Mouse (Mus musculus): Measurements from ENCODE around the gene Fam90a1b. TPM values are rescaled to one million over a fixed set of nuclear protein-coding genes. Genes with fewer than 3 reads are reported as not detected.
A peak's percentile ranks its signal among the peaks of the same experiment; 100 is the strongest.
"Not testable (repeated sequence)": the region's sequence is repeated elsewhere in the genome, so short reads cannot be mapped to it uniquely, and the experiment has no call there.

Fam90a1b gene
- polyA plus RNA-seq (2016; fragmentation: Nextera tagmentation; extraction: Ambion mirVana), result 0.15 TPM in 1 of 2 replicates, not detected in the other

DNA sequence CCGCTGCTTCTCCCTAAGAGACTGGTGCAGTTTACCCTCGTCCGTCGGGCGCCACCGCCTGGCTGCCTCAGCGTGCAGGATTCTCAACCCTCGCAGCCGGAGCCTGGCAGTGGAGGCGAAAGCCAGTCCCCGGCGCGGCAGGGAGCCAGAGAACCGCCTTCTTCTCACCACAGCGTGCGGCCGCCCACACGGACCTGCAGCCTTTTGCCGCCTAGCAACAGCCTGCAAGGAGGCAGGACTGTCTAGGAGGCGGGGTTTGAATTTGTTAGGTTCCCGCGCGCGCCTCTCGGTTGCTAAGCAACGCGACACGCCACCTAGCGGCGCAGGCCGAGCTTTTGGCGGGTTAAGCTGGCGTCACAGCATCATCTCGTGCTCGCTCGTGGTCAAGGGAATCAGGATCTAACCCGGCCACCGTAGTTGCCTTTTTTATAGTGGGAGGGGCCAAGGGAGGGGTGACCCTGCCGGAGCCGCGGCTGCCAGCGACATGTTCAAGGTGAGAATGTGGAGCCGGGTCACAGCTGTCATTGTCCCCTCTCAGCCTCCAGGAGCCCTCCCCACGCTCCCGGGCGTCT lies at the start of gene Fam90a1b, which contains the start of gene Apoo:
Gene Fam90a1b, minus strand, starts transcription at position 108 of the 572 bp plus-strand sequence.
Gene Apoo, plus strand, starts transcription at position 448 of the 572 bp plus-strand sequence.
- Histone ChIP-seq H3K9me3 (no peaks in the 10 kb centered on the region), H3K36me3 (no peaks in the 10 kb centered on the region), H3K4me1 (no peaks in the 10 kb centered on the region), H3K27me3 (peaks cover 51% of the 10 kb centered on the region), H3K4me3 (peak within 1 kb of the TSS; percentile 52), H3K4me2 (replicated peaks) (peak within 1 kb of the TSS; percentile 49), H3K9ac (peak within 1 kb of the TSS; percentile 36), H3K27ac (peak within 1 kb of the TSS; percentile 60; the same call in 1 of the 2 replicates)
- WGBS, result 18% methylated on average over 46 of the region's 46 CpGs
- peak; percentile 99 for ATAC-seq (ENCODE audit: insufficient number of reproducible peaks, insufficient read depth, low FRiP score, low TSS enrichment)

DNA sequence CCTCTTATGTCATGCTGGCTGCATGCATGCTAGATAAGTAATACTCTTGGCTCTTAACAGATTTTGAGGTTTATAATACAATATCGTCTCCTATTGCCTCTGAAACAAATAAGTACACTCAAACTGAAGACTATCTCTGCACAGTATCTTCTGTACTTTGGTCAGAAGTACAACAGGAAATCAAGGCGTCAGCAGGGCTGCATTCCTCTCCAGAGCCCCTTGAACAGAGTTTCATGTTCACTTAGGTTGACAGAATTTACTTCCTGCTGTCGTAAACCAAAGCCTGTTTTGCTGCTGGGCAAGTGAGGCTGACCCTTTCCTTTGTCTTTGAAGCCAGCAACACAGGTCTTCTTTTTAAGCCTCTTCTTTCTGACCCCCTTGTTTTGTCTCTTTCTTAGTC lies 42.4 kb upstream of the Fam90a1b start:
- H3K4me2 ChIP-seq (replicated peaks), result no peak overlapping the region
- no peaks in the 10 kb centered on the region for H3K27me3 ChIP-seq
- ATAC-seq (ENCODE audit: insufficient number of reproducible peaks, insufficient read depth, low FRiP score, low TSS enrichment), result no peak
- H3K4me1 ChIP-seq, result no peaks in the 10 kb centered on the region
- 48% methylated on average over 3 of the region's 3 CpGs for WGBS
- H3K36me3 ChIP-seq, result no peaks in the 10 kb centered on the region
- no peak overlapping the region for H3K4me3 ChIP-seq
- H3K9me3 ChIP-seq, result no peaks in the 10 kb centered on the region
- no peak overlapping the region for H3K27ac ChIP-seq
- H3K9ac ChIP-seq, result no peak overlapping the region

DNA sequence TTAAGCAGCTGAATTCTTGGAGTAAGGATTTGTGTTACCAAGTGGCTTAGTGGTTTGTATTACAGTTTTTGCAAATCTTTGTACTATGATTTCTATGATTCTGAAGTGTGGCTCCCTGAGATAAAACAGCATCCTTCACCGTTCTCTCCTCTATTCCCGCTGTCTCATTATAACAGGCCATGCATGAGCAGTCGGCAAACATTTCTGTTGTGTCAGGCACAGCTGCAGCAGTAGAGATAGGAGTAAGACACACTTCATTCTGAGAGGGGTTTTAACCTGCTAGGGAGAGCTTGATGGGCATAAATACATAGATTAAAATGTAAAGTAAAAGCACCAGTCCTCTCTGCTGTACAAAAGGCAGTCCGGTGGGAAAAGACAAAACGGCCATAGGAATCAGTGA lies 12.2 kb upstream of the Fam90a1b start:
- no peak for ATAC-seq (ENCODE audit: insufficient number of reproducible peaks, insufficient read depth, low FRiP score, low TSS enrichment)
- Histone ChIP-seq H3K9ac (no peak overlapping the region), H3K4me2 (replicated peaks) (no peak overlapping the region), H3K4me3 (no peak overlapping the region), H3K27me3 (peaks cover 16% of the 10 kb centered on the region; the same call in 1 of the 2 replicates), H3K27ac (no peak overlapping the region), H3K9me3 (no peaks in the 10 kb centered on the region), H3K4me1 (no peaks in the 10 kb centered on the region), H3K36me3 (peaks cover 5% of the 10 kb centered on the region; the same call in 1 of the 2 replicates)
- WGBS, result 85% methylated on average over 5 of the region's 5 CpGs

DNA sequence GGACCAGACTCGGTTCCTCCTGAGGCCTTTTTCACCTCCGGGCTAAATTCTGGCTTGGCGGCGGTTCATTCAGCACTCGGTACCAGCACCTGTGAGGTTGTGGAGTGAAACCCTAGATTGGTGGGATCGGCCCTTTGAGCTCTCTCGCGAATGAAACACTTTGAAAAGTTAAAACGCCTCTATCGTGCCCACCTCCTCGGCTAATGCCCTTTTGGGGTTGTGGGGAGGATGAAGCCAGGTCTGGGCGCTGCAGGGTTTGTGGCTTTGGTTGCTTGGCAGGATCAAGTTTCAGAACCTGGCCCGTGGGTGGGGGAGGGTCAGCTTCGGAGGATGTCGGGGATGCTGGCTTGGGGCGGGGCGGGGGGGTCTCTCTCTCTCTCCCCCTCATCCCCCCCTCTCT lies 671 bp upstream of the Fam90a1b start:
- H3K4me2 ChIP-seq (replicated peaks), result peak overlapping the region; percentile 49
- peak; percentile 44 for ATAC-seq (ENCODE audit: insufficient number of reproducible peaks, insufficient read depth, low FRiP score, low TSS enrichment)
- H3K9me3 ChIP-seq, result no peaks in the 10 kb centered on the region
- peaks cover 48% of the 10 kb centered on the region for H3K27me3 ChIP-seq
- no peaks in the 10 kb centered on the region for H3K36me3 ChIP-seq
- peak overlapping the region; percentile 52 for H3K4me3 ChIP-seq
- H3K27ac ChIP-seq, result peak overlapping the region; percentile 60; the same call in 1 of the 2 replicates
- WGBS, result 16% methylated on average over 17 of the region's 17 CpGs
- no peaks in the 10 kb centered on the region for H3K4me1 ChIP-seq
- peak overlapping the region; percentile 36 for H3K9ac ChIP-seq

DNA sequence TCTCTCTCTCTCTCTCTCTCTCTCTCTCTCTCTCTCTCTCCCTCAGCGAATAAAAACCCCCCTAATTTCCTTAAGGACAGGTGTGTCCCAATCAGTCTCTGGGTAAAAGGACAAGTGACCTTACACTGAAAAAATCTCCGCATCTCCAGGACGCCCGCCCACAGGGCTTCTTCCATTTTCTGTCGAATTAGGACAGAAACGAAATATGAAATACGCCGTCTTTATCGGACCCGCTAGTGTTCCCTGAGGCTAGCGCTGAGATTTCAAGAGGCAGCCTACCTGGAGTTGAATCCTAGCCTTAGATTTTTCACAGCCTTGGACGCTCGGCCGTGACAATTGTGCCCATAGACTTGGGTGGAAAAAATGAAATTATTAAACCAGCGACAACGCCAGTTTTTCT lies 548 bp downstream of the Fam90a1b start:
- H3K4me1 ChIP-seq, result no peaks in the 10 kb centered on the region
- peak overlapping the region; percentile 52 for H3K4me3 ChIP-seq
- H3K9ac ChIP-seq, result no peak overlapping the region
- peak overlapping the region; percentile 42 for H3K4me2 ChIP-seq (replicated peaks)
- no peaks in the 10 kb centered on the region for H3K9me3 ChIP-seq
- no peak for ATAC-seq (ENCODE audit: insufficient number of reproducible peaks, insufficient read depth, low FRiP score, low TSS enrichment)
- H3K36me3 ChIP-seq, result no peaks in the 10 kb centered on the region
- H3K27ac ChIP-seq, result no peak overlapping the region
- WGBS, result 22% methylated on average over 16 of the region's 16 CpGs
- H3K27me3 ChIP-seq, result peaks cover 52% of the 10 kb centered on the region

DNA sequence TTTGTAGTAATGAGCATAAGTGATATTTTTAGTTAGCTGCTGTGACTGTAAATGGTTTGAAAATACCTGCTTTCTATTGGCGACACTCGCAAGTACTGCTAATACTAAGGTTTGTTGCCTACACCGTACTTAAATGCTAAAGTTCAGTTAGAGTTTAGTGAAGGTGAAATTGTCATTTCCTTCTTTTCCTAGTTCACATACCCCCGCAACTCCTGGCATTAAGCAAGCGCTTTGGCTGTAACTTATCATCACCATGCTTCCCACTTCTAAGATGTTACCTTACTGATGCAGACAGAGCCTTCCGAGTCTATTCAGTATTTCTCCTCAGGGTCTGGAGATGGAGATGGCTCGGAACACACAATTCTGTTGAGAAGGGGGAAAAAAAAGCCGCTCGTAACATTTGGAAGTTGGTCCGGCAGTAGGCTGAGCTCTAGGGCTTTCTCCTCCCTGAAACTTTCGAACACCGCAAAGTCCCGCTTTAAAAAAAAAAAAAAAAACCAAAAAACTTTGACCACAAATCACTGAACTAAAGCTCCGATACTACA lies 1.1 kb downstream of the Fam90a1b start:
- H3K9ac ChIP-seq, result no peak overlapping the region
- no peaks in the 10 kb centered on the region for H3K4me1 ChIP-seq
- WGBS, result 27% methylated on average over 14 of the region's 14 CpGs
- no peak for ATAC-seq (ENCODE audit: insufficient number of reproducible peaks, insufficient read depth, low FRiP score, low TSS enrichment)
- H3K36me3 ChIP-seq, result no peaks in the 10 kb centered on the region
- H3K27me3 ChIP-seq, result peaks cover 55% of the 10 kb centered on the region
- no peaks in the 10 kb centered on the region for H3K9me3 ChIP-seq
- peak overlapping the region; percentile 52 for H3K4me3 ChIP-seq
- H3K27ac ChIP-seq, result no peak overlapping the region
- peak overlapping the region; percentile 42 for H3K4me2 ChIP-seq (replicated peaks)

DNA sequence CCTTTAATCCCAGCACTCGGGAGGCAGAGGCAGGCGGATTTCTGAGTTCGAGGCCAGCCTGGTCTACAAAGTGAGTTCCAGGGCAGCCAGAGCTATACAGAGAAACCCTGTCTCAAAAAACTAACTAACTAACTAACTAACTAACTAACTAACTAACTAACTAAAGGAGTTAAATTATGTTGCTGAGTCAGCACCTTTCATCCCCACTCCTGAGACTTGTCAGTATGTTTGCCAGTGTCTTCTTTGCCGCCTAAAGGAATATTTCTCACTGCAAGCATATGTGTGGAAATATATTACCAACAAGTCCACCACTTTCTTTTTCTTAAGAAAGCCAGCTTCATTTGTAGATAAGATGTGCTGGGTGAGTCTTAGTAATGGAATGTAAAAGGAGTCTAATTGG lies 22.9 kb downstream of the Fam90a1b start:
- ATAC-seq (ENCODE audit: insufficient number of reproducible peaks, insufficient read depth, low FRiP score, low TSS enrichment); H3K4me1 ChIP-seq; H3K9me3 ChIP-seq; H3K4me3 ChIP-seq; H3K4me2 ChIP-seq (replicated peaks); H3K27ac ChIP-seq; H3K36me3 ChIP-seq; H3K9ac ChIP-seq: not testable (repeated sequence)
- WGBS, result 90% methylated on average over 4 of the region's 4 CpGs
- peaks cover 13% of the 10 kb centered on the region for H3K27me3 ChIP-seq

DNA sequence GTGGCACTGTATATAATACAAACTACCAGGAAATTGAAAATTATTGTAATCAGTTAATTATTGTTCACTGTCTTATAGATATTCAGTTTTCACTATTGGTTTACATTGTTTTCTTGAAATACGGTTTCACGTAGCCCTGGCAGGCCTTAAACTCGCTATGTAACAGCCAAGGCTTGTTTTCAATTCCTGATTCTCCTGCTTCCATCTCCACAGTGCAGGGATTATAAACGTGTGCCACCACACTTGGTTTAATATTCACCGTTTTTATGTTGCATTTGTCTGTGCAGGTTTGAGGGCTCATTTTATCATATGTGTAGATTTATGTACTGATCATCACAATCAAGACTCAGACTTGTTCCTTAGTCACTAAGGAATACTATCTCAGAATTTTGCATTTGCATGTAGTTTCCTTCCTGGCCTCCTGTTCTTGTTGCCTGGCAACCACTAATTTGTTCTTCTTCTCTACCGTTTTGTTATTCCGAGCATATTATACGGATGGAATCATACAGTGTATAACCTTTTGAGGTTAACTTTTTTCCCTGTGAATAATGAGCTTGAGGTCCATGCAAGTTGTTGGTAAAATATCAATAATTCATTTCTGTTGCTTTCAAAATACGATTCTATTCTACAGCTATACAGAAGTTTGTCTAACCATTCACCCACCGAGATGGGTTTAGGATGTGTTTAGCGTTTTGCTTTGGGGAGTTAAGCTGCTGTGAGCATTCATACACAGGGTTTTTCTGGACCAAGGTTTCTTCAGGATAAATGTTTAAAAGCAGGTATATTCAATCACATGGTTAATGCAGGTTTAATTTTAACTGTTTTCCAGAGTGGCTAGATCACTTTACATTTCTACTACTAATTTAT lies 45.3 kb downstream of the Fam90a1b start:
- no peaks in the 10 kb centered on the region for H3K4me1 ChIP-seq
- peaks cover 30% of the 10 kb centered on the region for H3K27me3 ChIP-seq
- H3K9me3 ChIP-seq, result no peaks in the 10 kb centered on the region
- no peaks in the 10 kb centered on the region for H3K36me3 ChIP-seq
- H3K9ac ChIP-seq, result no peak overlapping the region
- ATAC-seq (ENCODE audit: insufficient number of reproducible peaks, insufficient read depth, low FRiP score, low TSS enrichment), result no peak
- H3K27ac ChIP-seq, result no peak overlapping the region
- 75% methylated on average over 11 of the region's 11 CpGs for WGBS
- no peak overlapping the region for H3K4me3 ChIP-seq
- no peak overlapping the region for H3K4me2 ChIP-seq (replicated peaks)

Small RNAs within 50 kb of the gene (microRNA-seq; reads per million reads assigned to microRNA genes)
- not detected for gene Gm44477

Other genes with a start within 250 kb of the Fam90a1b start
- 27.9 and 31.2 TPM in 2 replicates for gene Zfx, start 243.1 kb downstream of the Fam90a1b start, polyA plus RNA-seq (2016; fragmentation: Nextera tagmentation; extraction: Ambion mirVana)
- gene Eif2s3x, start 153.9 kb downstream of the Fam90a1b start, polyA plus RNA-seq (2016; fragmentation: Nextera tagmentation; extraction: Ambion mirVana), result 89.2 and 90.7 TPM in 2 replicates
- gene Klhl15, start 132.2 kb downstream of the Fam90a1b start, polyA plus RNA-seq (2016; fragmentation: Nextera tagmentation; extraction: Ambion mirVana), result 10.1 and 13.2 TPM in 2 replicates
- gene Apoo, start 340 bp upstream of the Fam90a1b start, polyA plus RNA-seq (2016; fragmentation: Nextera tagmentation; extraction: Ambion mirVana), result 92.1 and 93.4 TPM in 2 replicates
- gene Maged1, start 175.4 kb upstream of the Fam90a1b start, polyA plus RNA-seq (2016; fragmentation: Nextera tagmentation; extraction: Ambion mirVana), result 802 and 805 TPM in 2 replicates